Mouse (Mus musculus) testis, adult 2 months (tissue): Measurements from ENCODE around the gene Ddx23. TPM values are rescaled to one million over a fixed set of nuclear protein-coding genes. Genes with fewer than 3 reads are reported as not detected.

Experiments used
- H3K27ac ChIP-seq: fragments of 200-500 bp; 2 replicates; pipeline ENCODE4 v1.5.1; 2012; ENCODE audit warnings: low read depth, low read length; ENCODE audit not compliant: control insufficient read depth, insufficient read depth
- H3K27me3 ChIP-seq: fragments of 200-500 bp; 2 replicates; pipeline ENCODE4 v1.6.1; 2012; ENCODE audit warnings: mild to moderate bottlenecking, low read length, moderate library complexity; ENCODE audit not compliant: control insufficient read depth, insufficient read depth
- H3K36me3 ChIP-seq: fragments of 200-500 bp; 2 replicates; pipeline ENCODE4 v1.6.1; 2012; ENCODE audit warnings: mild to moderate bottlenecking, low read length; ENCODE audit not compliant: control insufficient read depth, insufficient read depth
- H3K4me1 ChIP-seq: fragments of 200-500 bp; 2 replicates; pipeline ENCODE4 v1.6.1; 2012; ENCODE audit warnings: low read length; ENCODE audit not compliant: control insufficient read depth, insufficient read depth
- H3K4me3 ChIP-seq: fragments of 200-500 bp; 2 replicates; pipeline ENCODE4 v1.5.1; 2012; ENCODE audit warnings: low read depth, mild to moderate bottlenecking, low read length, moderate library complexity, mixed read lengths; ENCODE audit not compliant: control insufficient read depth
- CTCF ChIP-seq: fragments of 200-500 bp; IDR thresholded peaks from 2 replicates; pipeline ENCODE4 v1.5.1; 2012; ENCODE audit warnings: low read depth, mild to moderate bottlenecking, inconsistent platforms, low read length, moderate library complexity; ENCODE audit not compliant: control insufficient read depth, insufficient read depth, insufficient replicate concordance
- POLR2A ChIP-seq: fragments of 200-500 bp; IDR thresholded peaks from 2 replicates; pipeline ENCODE4 v1.6.1; 2012; ENCODE audit warnings: low read depth, mild to moderate bottlenecking, inconsistent platforms, low read length, moderate library complexity; ENCODE audit not compliant: control insufficient read depth
- polyA plus RNA-seq: library from polyadenylated mRNA; depleted of rRNA; stranded (reverse); fragments of >200 nt; gene quantifications from 2 replicates; pipeline ENCODE4 v1.2.3, GENCODE M21; 2012; rRNA removed

Ddx23 gene
- polyA plus RNA-seq, 1 experiment: 16.9 TPM

GRCm38 (mm10) chr15:98606051-98606536 lies 56.6 kb downstream of the Ddx23 start:
- no peaks in the 10 kb centered on the region for H3K36me3 ChIP-seq
- H3K27ac ChIP-seq: no peak overlapping the region
- peaks cover 10% of the 10 kb centered on the region for H3K4me1 ChIP-seq
- TF ChIP-seq POLR2A (no peak), CTCF (no peak)
- no peak overlapping the region for H3K4me3 ChIP-seq
- H3K27me3 ChIP-seq: no peaks in the 10 kb centered on the region; the same call in 1 of the 2 replicates

GRCm38 (mm10) chr15:98604041-98604575 lies 58.6 kb downstream of the Ddx23 start:
- TF ChIP-seq CTCF: no peak
- TF ChIP-seq POLR2A: no peak
- Histone ChIP-seq H3K4me3 (no peak overlapping the region), H3K4me1 (peaks cover 8% of the 10 kb centered on the region), H3K36me3 (no peaks in the 10 kb centered on the region), H3K27me3 (no peaks in the 10 kb centered on the region; the same call in 1 of the 2 replicates), H3K27ac (no peak overlapping the region)

GRCm38 (mm10) chr15:98602921-98603458 lies 59.7 kb downstream of the Ddx23 start:
- Histone ChIP-seq H3K27me3 (no peaks in the 10 kb centered on the region), H3K4me1 (peaks cover 1% of the 10 kb centered on the region), H3K36me3 (no peaks in the 10 kb centered on the region), H3K27ac (no peak overlapping the region), H3K4me3 (no peak overlapping the region)
- TF ChIP-seq POLR2A (no peak), CTCF (no peak)

- no peak for TF ChIP-seq CTCF
- TF ChIP-seq POLR2A: no peak
- Histone ChIP-seq H3K27ac (no peak overlapping the region), H3K36me3 (no peaks in the 10 kb centered on the region), H3K4me1 (no peaks in the 10 kb centered on the region), H3K27me3 (no peaks in the 10 kb centered on the region), H3K4me3 (no peak overlapping the region)
These were observed 60.4 kb downstream of the Ddx23 start for GRCm38 (mm10) chr15:98602191-98602881.

GRCm38 (mm10) chr15:98601832-98602190 lies 60.9 kb downstream of the Ddx23 start:
- H3K27ac ChIP-seq: no peak overlapping the region
- H3K27me3 ChIP-seq: no peaks in the 10 kb centered on the region
- H3K36me3 ChIP-seq: no peaks in the 10 kb centered on the region
- TF ChIP-seq CTCF: no peak
- no peak for TF ChIP-seq POLR2A
- H3K4me1 ChIP-seq: no peaks in the 10 kb centered on the region
- no peak overlapping the region for H3K4me3 ChIP-seq

GRCm38 (mm10) chr15:98600036-98600709 lies 62.5 kb downstream of the Ddx23 start:
- TF ChIP-seq POLR2A (no peak), CTCF (no peak)
- Histone ChIP-seq H3K27me3 (no peaks in the 10 kb centered on the region), H3K4me1 (no peaks in the 10 kb centered on the region), H3K4me3 (no peak overlapping the region), H3K27ac (no peak overlapping the region), H3K36me3 (no peaks in the 10 kb centered on the region)

GRCm38 (mm10) chr15:98596609-98597008 lies 66.1 kb downstream of the Ddx23 start:
- no peak for TF ChIP-seq CTCF
- no peak for TF ChIP-seq POLR2A
- H3K27ac ChIP-seq: no peak overlapping the region
- no peaks in the 10 kb centered on the region for H3K36me3 ChIP-seq
- no peak overlapping the region for H3K4me3 ChIP-seq
- no peaks in the 10 kb centered on the region for H3K27me3 ChIP-seq
- peaks cover 19% of the 10 kb centered on the region for H3K4me1 ChIP-seq

Other genes with a start within 250 kb of the Ddx23 start
- gene Olfr282, start 231.7 kb downstream of the Ddx23 start, polyA plus RNA-seq: 0.11 TPM in 1 of 2 replicates, not detected in the other
- gene Olfr281, start 210.3 kb downstream of the Ddx23 start, polyA plus RNA-seq: not detected in 2 replicates
- gene OR5BS1P, start 193.0 kb downstream of the Ddx23 start, polyA plus RNA-seq: not detected in 2 replicates
- not detected in 2 replicates for gene Lalba, start 180.2 kb downstream of the Ddx23 start, polyA plus RNA-seq
- gene Olfr279, start 170.5 kb downstream of the Ddx23 start, polyA plus RNA-seq: 0.48 and 1.1 TPM in 2 replicates
- 19.8 and 20.1 TPM in 2 replicates for gene Kansl2, start 128.6 kb downstream of the Ddx23 start, polyA plus RNA-seq
- gene Ccnt1, start 92.0 kb downstream of the Ddx23 start, polyA plus RNA-seq: 11.4 and 15.1 TPM in 2 replicates
- gene 4930415O20Rik, start 91.9 kb downstream of the Ddx23 start, polyA plus RNA-seq: 88.1 and 104 TPM in 2 replicates
- 15.0 and 18.8 TPM in 2 replicates for gene Adcy6, start 52.8 kb downstream of the Ddx23 start, polyA plus RNA-seq
- gene Cacnb3, start 32.1 kb downstream of the Ddx23 start, polyA plus RNA-seq: 3.1 and 3.2 TPM in 2 replicates
- gene Rnd1, start 14.6 kb upstream of the Ddx23 start, polyA plus RNA-seq: 0.32 and 0.46 TPM in 2 replicates
- gene Ccdc65, start 45.3 kb upstream of the Ddx23 start, polyA plus RNA-seq: 158 and 181 TPM in 2 replicates
- gene Fkbp11, start 65.3 kb upstream of the Ddx23 start, polyA plus RNA-seq: 1.0 and 1.4 TPM in 2 replicates
- gene Arf3, start 100.3 kb upstream of the Ddx23 start, polyA plus RNA-seq: 60.1 and 80.4 TPM in 2 replicates
- 0.47 and 0.67 TPM in 2 replicates for gene Wnt10b, start 115.3 kb upstream of the Ddx23 start, polyA plus RNA-seq
- 3.5 and 4.0 TPM in 2 replicates for gene Wnt1, start 127.0 kb upstream of the Ddx23 start, polyA plus RNA-seq
- gene Ddn, start 146.6 kb upstream of the Ddx23 start, polyA plus RNA-seq: 0.02 TPM in 1 of 2 replicates, not detected in the other
- gene Prkag1, start 168.6 kb upstream of the Ddx23 start, polyA plus RNA-seq: 18.4 and 19.5 TPM in 2 replicates
- 17.0 and 17.4 TPM in 2 replicates for gene Kmt2d, start 208.3 kb upstream of the Ddx23 start, polyA plus RNA-seq
- gene Rhebl1, start 231.6 kb upstream of the Ddx23 start, polyA plus RNA-seq: 4.6 and 4.8 TPM in 2 replicates
- gene Dhh, start 235.6 kb upstream of the Ddx23 start, polyA plus RNA-seq: 9.4 and 10.8 TPM in 2 replicates